Mouse (Mus musculus) mouse trophoblast stem cell (cell line): ENCODE measurements around the gene Tk1.
"Not testable (repeated sequence)": the region's sequence is repeated elsewhere in the genome, so short reads cannot be mapped to it uniquely, and the experiment has no call there.

ENCODE experiments used
- in situ Hi-C, 2 experiments: fragments of 300-500 bp; cut with MseI, MboI; formaldehyde crosslinking; loops; 2 replicates in 1 of 2; 3 replicates in 1 of 2; pipeline ENCODE4 v1.15.1; 2025

Tk1 gene

DNA sequence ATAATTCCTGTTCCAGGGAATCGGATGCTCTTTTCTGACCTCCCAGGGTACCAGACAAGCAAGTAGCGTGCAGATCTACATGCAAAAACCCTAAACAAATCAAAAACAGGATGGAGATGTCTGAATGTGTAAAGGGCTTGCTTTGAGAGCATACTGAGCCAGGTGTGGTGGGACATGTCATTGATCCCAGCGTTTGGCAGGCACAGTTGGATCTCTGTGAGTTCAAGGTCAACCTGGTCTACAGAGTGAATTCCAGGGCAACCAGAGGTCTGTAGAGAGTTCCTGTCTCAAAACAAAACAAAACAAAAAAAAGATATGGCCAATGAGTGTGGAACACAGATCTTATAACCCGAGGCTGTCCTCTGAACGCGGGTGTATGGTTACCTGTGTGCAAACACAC lies 2.5 kb downstream of the Tk1 start:
- in situ Hi-C loops, result no loop called here

DNA sequence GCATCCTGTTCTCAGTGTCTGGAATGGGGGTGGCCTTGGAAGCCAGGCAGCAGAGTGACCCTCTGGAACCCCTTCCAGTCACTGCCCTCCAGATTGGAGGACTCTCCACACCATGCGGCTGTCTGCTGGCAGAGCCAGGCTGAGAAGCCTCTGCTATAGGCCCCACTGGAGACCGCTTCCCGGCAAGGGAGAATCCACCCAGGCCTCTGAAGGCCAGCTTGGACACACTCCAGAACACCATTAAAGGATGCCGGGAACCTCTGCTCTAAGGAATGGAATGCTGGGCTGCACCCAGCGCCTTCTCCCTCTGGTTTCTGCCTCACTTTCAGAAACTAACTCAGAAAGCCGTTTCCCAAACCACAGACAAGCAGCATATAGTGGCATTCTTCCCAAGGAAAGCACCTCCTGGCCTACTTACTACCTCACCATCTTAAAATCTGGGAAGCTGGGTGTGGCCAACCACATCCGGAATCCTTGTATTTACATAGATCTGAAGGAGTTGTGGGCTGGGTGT lies 3.1 kb downstream of the Tk1 start:
- in situ Hi-C loops, result no loop called here

DNA sequence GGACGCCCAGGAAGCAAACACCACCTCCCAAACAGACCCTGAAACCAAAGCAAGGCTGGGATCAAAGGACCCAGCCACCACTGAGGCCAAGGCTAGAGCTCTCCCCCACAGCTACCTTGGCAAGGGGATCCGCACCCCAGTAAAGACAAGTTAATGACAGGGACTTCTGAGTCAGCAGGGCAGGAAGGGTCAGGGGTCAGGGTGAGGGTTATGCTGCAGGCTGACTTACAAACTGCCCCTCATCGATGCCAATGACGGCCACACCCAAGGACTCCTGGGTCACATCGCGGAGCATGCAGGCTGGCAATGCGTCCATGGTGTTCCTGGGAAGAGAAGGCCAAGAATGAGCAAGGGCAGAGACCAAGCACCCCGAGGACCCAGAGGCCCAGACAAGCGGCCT lies 4.0 kb downstream of the Tk1 start:
- in situ Hi-C loops, result no loop called here

DNA sequence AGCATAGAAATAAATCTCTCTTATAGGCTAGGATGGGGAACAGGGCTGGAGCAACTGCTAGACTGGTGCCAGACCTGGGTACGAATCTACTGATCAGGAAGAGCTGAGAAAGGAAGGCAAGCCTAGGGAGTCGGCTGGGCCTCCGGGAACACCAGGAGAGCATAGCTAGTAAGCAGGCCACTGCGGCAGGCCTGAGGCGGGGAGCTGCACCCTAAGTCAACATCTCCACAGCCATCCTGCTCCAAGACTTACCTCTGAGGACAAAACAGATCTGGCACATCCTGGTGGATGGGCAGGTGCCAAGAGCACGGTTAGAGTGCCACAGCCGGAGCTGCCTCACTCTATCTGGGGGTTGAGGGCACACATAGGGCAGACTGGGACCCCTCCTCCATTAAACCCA lies 5.7 kb downstream of the Tk1 start:
- in situ Hi-C loops, result no loop called here

DNA sequence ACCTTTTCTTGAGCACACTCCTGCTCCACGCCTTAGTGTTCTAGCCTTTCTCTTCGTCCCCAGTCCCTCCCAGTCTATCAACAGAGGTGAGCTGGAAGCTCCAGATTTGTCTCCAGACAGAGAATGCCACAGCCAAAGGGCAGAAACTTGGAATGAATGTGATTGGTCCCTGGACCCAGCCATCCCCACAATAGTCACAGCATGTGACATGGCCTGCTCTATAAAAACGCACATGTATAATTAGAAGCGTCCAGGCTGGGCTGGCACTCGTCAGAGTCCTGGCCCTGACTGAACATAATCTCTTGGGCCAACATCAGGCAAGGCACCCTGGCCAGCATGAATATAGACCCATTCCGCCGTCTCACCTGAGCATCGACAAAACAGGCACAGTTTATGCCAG lies 6.8 kb downstream of the Tk1 start:
- in situ Hi-C loops, result no loop called here

DNA sequence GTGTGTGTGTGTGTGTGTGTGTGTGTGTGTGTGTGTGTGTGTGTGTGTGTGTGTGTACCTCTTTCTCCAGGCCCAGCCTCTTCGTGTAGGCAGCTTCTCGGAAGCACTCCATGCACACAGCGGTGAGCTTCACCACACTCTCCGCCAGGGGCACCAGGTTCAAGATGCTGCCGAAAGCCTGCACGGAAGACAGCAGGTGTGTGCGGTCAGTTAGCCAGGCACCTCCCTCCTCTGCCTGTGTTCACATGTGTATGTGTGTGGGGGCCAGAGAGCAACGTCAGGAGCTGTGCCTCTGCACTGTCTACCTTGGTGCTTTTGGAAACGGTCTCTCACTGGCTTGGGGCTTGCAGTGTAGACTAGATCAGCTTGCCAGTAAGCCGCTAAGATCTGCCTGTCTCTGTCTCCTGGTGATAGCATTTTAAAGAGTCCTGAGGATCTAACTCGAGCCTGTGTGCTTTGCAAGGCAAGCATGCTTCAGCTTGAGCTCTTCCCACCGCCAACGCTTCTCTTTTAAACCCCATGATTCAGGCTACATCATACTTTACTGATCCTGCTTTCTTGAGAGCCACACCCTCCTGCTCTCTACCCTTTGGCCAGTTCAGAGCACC lies 9.4 kb downstream of the Tk1 start:
- in situ Hi-C loops, result no loop called here

DNA sequence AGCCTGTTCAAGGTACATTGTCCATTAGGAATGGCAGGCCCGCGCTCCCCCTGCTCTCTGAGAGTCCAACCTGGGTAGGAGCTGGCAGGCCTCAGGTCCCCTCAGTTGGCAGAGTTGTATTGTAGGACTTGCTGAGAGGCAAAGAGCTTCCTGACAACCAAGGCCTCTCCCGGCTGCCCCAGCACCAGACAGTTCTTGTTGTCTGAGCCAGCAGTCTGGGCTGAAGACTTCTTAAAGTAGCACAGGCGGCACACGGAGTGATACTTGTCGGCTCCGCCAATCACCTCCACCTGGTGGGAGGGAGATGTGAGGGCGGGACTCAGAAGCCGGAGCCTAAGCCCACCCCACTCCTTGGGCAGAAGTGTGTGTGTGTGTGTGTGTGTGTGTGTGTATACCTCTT lies 10.0 kb downstream of the Tk1 start:
- in situ Hi-C loops, result not testable (repeated sequence)

DNA sequence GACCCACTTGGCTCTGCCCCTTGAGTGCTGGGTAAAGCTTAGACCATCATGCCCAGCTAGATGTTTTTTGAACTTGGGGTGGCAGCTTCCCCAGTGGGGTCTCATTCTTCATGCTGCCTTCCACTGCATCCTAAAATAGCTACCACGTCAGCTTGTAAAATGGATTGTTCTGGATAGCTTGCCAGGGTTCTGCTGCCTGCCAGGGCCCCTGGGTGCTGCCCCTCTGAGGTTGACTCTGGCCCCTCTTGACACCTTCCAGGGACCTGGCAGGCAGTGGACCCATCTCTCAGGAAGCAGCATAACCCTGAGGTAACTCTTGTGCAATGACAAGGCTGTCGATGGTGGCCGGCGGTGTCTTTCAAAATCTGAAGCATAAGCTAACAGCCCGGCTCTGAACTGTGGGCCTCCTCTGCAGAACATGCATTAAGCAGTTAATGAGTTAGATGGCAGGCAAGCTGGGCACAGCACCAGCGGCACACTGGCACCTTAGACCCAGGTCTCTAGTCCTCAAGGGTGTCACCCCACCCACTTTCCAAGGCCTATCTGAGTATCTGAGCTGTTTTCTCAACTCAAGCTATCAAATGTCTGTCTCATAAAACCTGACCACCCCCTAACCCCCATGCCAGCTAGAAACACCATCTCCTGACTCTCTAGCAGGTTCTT lies 11.1 kb downstream of the Tk1 start:
- in situ Hi-C loops, result no loop called here

DNA sequence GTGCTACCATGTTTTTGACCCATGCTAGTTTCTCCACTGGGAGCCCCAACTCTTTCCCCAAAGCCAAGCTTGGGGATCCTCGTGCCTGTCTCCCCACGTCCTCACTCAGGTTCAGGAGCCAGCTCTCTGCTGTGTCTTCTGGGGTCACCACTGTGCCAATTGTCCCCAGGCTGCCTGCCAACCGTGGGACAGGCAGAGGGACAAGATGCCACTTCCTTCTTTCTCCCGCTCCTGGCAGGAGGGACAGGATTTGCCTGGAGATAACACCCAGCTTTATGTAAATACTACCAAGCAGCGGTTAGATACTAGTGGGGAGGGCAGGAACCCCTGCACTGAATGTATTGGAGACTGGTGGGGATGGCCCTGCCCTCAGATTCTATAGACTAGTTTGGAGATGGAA lies 12.0 kb downstream of the Tk1 start:
- in situ Hi-C loops, result no loop called here

DNA sequence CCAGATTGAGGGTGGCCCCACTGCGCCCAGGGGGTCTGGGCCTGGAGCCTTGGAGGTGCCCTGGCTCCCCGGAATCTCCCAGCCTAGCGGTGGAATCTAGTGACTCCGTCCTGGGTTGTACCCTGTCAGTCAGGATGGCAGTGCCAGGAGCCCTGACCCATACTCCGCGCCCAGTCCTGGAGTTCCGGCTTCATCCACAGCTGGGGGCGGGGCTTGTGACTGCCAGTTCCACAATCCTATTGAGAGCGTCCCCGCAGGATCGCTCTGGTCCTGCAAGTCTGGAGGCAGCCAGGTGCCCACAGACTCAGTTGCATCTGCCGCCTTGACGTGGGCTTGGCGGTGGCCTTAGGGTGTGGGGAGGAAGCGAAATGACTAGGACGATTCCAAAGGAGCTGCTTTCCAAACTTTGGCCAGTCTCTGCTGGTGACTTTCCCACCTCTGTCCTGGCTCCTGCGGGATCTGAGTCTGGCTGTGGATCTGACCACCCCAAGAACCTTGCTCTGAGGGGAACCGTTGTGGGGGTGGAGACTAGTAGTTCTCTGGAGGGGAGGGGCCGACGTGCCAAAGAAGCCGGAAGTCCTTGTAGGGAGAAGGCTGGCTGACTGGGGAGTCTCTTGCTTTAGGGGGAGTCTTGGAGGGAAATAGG lies 15.4 kb downstream of the Tk1 start:
- in situ Hi-C loops, result no loop called here

DNA sequence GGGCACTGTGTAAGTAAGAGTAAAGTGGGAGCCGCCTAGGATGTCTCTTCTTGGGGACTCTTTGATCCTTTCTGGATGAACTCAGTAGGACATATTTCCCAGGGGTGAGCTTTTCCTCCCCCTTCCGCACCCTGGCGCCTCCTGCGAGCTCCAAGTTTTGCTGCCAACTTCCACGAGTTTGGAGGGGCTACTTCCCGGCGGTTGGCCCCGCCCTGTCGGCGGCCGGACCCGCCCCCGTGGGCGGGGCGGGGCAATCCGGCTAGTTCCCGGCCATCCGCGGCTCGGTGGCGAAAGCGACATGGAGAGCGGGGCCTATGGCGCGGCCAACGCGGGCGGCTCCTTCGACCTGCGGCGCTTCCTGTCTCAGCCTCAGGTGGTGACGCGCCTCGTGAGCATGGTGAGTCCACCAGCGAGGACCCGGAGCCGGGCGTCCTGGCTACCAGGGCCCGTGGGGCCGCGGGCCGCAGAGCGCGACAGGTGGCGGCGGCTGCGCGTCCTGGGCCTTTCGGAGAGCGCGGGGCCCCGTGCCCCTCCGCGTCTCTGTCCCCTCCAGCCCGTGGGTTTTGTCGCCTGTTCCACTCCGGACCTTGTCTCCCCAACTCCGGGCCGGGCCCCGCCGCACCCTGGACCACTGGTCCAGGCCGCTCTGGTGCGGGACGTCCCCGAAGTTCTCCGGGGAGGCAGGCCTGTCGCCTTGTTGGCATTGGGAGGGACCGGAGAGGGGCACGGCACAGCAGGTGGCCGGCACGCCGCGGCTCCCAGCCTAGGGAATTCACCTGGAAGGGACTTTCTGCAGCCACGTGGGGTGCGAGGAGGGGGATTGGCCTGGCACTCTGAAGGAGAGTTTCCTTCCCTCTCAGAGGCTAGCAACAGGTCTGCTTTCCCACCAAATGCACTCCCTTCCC lies 16.2 kb downstream of the Tk1 start, which contains the start of the genes Gm20708 and Syngr2:
Gene Gm20708, plus strand, starts transcription at position 262 of the 905 bp plus-strand sequence.
Gene Syngr2, plus strand, starts transcription at position 262 of the 905 bp plus-strand sequence.
- in situ Hi-C loops, result no loop called here

DNA sequence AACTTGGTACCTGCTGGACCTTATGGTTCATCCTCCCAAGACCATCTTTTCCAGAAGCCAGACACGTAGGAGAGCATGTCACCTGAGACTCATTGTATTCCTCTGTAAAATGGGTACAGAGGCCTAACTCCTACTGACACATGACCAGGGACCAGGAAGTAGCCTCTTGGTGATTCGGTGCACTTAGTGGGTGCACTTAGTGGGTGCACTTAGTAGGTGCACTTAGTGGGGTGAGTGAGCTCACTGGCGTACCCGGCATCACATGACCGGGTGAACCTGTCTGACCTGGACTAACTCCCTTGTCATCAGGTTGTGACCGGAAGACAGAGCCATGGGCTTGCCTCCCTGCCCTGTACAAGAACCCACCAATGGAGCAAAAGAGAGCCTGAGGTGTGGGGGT lies 19.1 kb downstream of the Tk1 start:
- in situ Hi-C loops, result no loop called here

DNA sequence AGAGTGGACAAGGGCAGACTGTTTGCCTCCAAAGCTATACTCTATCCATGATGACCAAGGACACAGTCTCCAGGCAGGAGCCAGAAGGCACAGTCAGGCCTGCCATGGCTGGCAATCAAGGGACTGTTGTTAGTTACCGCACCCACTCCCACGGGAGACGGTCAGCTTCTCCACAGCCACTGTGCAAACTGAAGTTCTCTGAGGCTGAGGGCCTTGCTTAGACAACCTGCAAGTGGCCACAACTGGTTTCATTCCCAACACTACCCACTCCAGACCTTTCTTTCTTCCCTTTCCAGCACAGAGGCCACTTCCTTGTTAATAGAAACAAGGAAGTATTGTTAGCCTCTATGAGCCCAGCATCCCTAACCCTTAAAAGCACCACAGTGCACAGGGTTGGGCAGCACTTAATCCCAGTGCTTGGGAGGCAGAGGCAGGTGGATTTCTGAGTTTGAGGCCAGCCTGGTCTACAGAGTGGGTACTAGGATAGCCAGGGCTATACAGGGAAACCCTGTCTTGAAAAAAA lies 22.7 kb downstream of the Tk1 start:
- in situ Hi-C loops, result no loop called here

DNA sequence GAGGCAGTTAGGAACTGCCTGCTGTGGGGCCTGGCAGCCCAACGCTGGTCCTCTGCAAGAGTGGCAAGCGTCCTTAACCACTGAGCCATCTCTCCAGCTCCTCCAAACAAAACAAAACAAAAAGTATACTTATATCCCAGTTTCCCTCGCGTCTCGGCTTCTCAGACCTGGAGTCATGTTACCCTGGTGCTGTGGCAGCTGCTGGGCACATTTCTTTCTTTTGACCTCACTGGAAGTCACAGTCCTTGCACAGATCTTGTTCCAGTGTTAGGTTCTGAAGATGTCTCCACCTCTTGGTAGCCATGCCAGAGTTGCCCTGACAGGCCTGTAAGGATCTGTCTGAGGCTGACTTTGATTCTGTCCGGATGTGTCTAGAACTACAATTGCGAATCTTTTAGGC lies 24.2 kb downstream of the Tk1 start:
- in situ Hi-C loops, result no loop called here

DNA sequence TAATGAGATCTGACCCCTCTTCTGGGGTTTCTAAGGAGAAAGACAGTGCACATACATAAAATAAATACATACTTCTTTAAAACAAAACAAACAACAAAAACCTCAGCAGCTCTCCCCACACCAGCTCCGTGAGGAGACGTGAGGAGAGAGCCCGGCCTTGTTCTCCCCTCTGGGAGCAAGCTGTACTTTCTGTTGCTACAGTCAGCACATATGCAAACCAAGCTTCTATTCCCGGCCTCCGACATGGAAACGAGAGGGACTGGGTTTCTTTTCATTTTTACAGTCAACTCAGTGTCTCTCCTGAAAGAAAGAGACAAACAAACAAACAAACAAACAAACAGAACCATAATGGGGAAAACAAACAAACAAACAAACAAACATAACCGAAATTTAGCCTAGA lies 25.9 kb downstream of the Tk1 start:
- in situ Hi-C loops, result no loop called here

DNA sequence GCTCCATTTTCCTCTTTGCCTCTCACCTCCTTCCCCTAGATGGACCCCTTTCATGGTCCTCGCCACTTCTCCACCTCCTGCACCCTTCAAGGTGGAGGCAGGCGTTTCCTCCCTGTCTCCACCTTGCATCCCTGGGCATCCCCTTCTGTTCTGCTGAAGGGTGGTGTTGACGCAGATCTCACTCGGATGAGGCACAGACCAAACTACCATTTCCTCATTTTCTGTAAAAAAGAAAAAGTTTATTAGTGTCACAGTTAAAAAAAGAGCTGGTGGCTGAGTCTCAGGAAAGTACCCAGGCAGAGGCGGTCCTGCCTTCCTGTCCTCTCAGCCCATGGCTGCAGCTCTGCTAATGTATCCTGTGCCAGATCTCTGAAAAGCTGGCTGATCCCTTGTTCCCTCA lies 26.7 kb downstream of the Tk1 start:
- in situ Hi-C loops, result no loop called here

DNA sequence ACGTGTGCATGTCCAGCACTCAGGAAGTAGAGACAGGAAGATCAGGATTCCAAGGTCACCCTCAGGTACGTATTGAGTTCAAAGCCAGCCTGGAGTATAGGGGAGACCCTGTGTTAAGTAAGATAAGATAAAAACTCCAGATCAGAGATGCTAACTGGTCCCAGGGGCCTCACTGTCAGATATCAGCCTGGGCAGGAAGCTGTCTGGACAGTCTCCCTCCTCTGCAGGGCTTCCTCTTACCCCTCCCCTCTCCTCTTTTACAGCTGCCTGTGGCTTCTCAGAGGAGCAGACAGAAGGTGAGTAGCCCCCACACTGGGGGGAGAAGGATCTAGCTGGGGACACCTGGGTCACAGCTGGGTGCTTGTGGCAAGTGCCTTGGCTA lies 27.7 kb downstream of the Tk1 start:
- in situ Hi-C loops, result no loop called here

DNA sequence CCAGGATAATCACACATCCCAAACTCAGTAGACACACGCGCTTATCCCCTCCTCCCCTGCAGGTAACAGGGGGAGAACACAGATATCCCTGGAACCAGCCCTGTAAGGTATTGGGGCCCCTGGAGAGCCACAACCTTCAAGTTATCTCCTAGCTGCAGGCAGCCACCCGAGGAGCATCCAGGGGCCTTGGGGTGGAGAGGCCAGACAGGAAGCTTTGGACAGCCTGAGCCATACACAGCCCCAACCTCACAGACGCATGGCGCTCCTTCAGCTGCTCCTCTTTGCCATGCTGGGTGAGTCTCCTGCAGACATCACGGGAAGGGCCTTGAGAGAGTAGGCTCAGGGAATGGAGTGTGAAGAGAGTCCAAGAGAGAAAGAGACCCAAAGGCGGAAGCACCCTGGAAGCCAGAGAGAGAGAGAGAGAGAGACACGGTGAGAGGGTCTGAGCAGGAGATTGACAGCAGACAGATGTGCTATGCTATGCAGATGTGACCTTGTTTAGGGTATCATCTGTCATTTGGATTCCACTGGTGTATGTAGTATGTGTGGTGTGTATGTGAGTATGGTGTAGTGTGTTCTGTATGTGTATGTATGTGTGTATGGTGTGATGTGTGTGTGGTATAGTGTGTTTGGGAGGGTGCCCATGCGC lies 28.3 kb downstream of the Tk1 start, which contains the start of gene 6030468B19Rik:
Gene 6030468B19Rik, plus strand, starts transcription at position 150 of the 649 bp plus-strand sequence.
- in situ Hi-C loops, result no loop called here

DNA sequence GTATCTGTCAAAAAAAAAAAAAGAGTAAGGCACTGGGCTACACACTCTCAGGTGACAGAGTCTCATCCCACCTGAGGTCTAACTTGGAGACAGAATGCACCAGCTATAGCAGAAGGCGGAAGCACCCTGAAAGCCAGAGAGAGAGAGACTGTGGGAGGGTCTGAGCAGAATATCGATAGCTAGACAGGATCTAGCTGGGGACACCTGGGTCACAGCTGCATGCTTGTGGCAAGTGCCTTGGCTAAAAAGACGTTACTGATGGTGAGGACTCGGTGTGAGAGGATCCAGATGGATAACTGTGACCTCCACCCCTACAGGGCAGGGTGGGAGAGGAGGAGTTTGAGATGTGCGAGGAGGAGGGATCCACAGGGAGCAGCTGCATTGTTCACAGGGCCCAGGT lies 28.9 kb downstream of the Tk1 start:
- in situ Hi-C loops, result no loop called here

DNA sequence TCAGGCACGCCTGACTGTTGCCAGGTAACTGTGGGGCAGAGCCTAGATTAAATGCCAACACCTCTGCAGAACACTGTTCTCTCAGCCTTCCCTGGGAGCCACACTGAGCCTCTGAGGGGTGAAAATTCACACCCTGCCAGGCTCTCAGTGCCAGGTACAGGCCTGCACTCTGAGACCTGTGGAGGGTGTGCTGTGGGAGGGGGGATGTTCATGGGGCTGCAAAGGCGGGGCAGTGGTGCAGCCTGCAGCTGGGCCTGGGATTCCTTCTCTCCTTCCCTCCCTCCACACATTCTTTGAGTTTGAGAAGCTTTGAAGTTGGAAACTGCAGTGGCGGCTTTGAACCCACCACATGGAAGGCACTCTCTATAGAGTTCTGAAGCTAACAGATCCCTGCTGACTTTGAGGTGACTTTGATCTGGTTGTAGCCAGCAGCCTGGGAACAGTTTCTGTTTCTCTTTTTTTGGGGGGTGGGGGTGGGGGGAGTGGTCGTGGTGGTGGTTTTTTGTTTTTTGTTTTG lies 31.8 kb downstream of the Tk1 start:
- in situ Hi-C loops, result no loop called here
